Mouse (Mus musculus) v-Abl transformed pro-B cells (cell line): ENCODE measurements around the gene Dok5.

Source experiments
- in situ Hi-C, 2 experiments: fragments of 400-800 bp; cut with MboI; formaldehyde crosslinking; loops; one replicate each; pipeline ENCODE4 v1.15.1; 2025; ENCODE audit not compliant: unreplicated experiment in 2 of 2

Gene Dok5

DNA sequence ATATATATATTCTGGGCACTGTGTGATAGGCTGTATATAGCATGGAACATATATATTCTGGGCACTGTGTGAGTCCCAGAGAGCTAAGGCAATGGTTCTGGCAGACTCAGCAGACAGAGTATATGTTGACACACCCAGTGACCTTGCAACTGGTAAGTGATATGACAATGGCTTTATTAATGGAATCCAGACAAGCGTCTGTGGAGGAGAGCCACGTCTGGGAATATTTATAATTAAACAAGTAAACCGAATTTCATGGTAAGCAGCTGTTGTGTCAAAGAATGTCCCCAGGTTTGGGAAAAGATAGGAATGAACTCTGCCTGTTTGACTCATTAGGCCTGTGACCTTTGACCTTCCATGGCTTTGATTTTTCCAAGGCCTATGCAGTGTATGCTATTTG lies 2.8 kb downstream of the Dok5 start:
- in situ Hi-C loops, result no loop called here

DNA sequence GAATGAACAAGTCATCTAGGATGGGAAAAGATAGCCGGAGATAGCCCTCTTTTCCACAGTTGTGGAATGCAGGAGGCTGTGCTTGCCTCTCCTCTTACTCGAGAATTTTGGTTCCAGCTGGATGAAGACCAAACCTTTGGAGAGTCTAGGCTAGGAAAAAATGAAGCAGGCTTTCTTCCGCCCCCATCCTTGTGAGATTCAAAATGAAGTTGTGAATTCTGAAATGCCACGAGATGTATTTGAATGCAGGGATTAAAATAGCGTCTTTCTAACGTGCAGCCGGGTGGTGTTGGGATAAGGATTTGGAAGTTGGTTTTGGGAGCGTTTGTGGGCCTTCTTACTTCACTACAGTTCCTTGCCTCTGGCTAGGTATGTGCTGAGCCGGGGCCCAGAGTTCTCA lies 6.8 kb downstream of the Dok5 start:
- in situ Hi-C loops, result no loop called here

DNA sequence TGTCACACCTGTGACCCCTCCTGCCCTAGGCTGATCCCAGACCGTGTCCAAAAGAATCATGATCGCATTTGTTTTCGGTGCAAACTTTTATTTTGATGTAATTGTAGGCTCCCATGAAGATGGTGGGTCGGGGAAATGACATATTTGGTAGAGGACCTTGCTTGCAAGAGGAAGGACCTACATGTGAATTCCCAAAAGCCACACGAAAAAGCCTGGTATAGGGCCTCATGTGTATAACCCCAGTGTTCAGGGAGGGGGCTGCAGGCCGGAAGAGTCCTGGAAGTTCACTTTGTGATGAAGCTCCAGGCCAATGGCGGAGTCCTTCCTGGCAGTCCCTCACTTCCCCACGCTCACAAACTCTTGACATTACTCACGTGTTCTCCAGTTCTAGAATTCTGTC lies 7.3 kb downstream of the Dok5 start:
- in situ Hi-C loops, result no loop called here

DNA sequence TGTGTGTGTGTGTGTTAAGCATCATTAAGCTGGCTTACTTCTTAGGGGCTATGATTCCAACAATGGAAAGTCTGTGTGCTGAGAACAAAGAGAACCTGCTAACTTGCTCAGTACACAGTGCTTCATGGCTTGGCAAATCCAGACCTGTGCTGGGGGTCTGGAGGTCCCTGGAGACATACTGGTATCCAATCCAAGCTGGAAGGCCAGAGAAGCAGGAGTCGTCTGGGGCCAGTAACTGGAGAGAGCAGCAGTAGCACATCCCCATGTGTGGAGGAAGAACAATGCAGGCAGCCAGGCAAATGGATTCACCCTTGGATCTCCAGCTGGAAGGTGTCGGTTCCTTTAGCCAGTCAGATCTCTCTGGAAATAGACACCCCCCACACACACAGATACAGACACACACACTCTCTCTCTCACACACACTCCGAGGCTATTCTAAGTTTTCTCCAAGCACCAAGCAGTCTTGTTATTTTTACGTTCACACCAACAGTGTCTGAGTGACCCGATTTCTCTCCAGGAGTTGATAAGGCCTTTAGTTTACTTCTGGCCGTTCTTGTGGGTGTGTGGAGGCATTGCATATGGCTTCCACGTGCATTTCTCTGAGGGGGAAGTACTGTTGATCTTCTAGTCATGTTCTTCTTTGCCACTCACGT lies 8.2 kb downstream of the Dok5 start:
- in situ Hi-C loops, result no loop called here

DNA sequence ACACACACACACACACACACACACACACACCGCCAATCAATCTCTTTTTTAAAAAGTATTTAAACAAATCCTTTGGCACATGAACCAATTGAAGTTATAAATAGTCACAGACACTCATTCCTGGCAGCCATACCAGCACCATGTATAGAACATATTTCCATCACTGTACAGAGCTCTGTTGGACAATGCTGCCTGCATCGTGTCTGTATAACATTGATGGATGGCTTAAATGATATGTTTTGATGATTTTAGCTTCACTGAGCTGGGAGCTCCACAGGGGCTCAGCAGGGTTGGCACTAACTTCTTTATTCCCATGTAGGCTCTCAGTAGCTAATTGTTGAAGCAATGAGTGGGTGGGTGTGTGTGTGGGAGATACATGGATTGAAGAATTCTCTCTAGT lies 11.9 kb downstream of the Dok5 start:
- in situ Hi-C loops, result no loop called here

DNA sequence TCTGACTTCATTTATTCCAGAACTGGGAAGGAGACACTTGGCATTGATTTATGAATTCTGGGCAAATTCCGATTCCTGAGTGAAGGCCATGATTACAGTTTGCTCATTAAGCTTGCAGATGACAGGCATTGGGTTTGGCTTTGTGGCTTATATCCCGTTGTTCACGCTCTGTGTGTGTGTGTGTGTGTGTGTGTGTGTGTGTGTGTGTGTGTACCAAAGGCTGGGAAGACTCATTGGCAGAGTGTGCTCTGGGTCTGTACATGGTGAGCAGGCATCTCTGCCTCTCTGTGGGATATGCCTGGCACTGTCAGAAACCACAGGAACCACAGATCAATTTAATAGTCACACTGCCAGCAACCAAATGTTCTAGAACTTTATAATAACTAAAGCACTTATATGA lies 17.3 kb downstream of the Dok5 start:
- in situ Hi-C loops, result no loop called here

DNA sequence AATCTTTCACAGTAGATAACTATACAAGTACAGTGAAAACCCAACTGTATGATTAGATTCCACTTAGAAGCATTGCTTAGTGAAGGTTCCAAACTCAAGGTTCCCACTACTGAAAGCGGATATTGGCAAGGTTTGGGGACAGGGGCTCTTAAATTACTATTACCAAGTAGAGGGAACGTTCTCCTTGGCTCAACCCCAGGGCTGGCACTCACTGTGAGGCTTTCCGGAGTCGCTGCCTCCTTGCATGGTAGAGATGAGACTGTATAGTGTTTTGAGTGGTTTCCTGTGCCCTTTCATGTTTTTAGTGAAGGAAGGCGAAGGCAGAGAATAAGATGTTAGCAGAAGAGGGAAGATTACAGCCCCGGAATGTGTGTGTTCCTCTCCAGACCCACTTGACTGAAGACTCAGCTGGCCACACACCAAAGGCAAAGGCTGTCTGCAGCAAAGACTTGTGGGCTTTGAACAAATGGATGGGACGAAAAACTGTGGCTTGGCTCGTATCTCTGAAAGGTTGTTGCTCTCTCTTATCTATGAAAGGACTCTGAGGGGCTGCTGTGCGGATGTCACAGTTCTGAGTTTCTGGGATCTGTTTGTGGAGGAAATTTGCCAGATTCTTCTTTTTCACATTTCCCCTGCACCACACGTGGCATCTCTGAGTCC lies 20.7 kb downstream of the Dok5 start:
- in situ Hi-C loops, result no loop called here

DNA sequence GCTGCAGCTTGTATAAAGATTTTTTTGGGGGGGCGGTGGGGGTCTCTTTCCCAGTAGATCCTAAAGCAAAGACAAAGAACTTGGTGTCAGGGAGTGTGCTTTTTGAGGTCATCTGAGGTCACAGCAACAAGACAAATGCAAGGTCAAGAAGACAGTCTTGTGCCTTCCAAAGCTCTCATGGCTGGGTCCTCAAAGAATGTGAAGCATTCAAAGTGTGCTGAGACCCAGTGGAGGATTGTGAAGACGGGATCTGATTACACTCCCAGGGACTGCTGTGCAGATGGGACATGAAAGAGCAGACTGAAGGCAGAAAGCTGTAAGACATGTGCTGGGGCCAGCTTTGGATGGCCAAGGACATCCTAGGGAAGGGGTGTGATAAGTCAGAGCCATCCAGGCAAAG lies 24.2 kb downstream of the Dok5 start:
- in situ Hi-C loops, result no loop called here

DNA sequence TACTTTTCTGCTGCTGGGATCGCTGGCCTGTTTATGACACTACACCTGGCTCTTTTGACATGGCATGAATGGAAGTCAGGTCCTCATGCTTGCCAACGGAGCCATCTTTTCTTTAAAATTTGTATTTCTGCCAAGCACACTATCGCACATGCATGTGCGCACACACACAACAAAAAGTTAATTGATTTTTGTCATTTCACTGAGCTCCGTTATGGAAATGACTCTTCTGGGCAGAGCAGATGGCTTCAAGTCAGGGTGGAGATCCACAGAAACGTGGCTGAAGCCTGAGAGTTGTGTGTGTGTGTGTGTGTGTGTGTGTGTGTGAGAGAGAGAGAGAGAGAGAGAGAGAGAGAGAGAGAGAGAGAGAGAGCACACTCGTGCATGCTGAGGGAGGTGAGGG lies 25.1 kb downstream of the Dok5 start:
- in situ Hi-C loops, result no loop called here

DNA sequence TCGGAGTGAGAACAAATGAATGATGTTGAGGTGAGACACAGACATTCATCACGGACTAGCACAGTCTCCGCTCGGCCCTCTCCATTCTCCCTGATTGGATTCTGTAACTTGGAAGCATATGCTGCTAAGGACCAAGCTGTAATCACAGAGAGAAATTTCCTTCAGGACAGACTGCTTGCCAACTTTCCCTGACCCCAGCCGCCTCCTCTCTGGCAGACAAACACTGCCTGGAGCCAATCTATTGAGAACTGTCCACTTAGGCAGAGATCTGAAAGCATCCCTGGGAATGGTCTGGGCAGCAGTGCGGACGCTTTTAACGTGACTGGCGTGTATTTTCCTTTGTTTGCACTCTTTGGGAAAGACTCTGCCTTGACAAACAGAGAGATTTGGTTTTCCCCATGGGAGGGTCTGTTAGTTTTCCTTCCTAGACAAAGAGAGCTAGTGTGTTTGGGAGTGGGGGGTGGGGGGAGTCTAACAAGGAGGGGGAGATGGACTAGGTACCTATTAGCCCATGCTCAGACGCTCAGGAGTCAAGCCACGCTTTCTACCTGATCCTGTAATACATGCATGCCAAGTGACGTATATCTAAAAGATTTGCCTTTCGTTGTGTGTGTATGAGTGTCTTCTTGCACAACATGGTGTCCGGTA lies 25.7 kb downstream of the Dok5 start:
- in situ Hi-C loops, result no loop called here

DNA sequence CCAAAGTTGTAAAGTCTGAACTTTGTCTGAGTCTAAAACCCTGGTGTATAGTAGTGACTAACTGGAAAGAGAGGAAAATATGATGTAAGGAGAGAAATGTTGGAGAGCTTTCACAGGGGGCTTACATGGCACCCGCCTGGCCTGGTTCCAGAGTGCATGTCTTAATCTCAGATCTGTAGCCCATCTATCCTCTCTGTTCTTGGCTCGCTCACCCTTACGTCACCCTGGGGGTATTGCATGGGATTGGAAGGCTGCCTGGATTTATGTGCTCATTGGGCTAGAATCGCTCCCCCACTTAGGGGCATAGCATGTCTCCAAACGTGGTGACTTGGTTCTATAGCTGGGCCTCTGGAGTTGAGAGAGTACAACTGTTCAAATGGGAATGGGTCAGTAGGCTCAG lies 26.6 kb downstream of the Dok5 start:
- in situ Hi-C loops, result no loop called here

DNA sequence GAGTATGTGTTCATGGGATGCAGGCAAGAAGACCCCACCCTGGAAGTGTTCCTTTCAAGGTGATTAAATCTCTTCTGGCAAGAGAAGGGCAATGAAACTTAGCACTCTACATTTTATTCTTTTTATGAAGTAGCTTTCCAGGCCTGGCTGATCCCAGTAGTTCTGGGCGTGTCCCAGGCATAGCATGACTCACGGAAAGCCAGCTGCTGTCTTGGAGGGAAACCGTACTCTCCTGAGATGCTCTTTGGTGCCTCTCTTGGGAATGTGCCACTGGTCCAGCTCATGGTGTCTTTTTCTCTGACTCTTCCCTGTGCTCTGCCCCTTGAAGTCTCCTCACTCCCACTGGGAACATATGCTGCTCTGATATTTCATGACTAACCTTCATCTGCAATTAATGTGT lies 33.1 kb downstream of the Dok5 start:
- in situ Hi-C loops, result no loop called here

DNA sequence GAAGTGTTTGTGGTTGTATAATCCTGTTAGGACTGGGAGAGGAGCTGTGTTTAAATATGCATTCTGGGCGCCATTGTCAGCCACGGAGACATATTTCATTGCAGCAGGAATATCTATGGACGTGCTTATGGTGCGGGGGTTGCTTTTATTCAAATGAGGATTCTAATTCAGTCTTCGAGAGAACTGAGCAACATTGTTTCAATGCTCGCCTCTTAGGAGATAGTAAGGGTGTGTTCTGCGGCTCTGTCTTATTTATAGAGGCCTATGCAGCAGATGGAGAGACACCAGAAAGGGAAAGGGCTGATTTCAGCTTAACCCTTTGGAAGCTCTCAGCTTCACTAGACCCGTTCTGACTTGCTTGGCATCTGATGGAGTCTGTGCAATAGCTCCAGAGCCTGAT lies 35.6 kb downstream of the Dok5 start:
- in situ Hi-C loops, result no loop called here

DNA sequence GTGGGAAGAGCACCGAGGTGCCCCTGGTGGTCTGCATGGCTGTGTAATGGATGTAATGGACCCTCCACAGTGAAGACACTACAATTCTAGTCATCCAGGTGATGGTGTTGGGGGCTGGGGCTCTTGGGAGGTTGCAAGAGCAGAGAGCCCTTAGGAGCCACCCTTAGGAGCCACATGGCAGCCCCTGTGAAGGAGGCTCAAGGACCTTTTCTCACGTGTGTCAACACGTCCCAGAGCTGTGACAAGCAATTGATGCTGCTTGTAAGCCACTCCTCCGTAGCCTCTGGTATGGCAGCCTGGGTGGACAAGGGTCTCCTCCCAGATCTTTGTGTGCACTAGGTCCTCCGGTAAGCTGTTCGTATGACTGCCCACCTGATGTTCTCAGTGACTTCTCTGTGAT lies 37.1 kb downstream of the Dok5 start:
- in situ Hi-C loops, result no loop called here

DNA sequence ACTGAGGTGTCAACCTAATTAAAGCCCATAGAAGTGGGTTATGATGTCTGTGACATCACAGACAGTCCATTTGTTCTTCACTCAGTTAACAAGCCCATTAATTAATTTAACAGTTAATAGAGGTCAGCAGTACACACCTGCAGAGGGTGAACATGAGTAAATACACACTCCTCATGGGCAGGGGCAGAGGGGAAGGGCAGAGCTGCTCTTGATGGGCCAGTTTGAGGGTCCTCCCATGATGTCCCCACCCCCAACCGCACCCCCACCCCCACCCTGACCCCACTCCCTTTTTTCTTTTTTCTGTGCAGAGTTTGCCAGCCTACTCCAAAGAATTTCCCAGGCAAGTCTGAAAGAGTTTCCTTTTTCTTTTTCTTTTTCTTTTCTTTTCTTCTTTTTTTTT lies 39.9 kb downstream of the Dok5 start:
- in situ Hi-C loops, result no loop called here

DNA sequence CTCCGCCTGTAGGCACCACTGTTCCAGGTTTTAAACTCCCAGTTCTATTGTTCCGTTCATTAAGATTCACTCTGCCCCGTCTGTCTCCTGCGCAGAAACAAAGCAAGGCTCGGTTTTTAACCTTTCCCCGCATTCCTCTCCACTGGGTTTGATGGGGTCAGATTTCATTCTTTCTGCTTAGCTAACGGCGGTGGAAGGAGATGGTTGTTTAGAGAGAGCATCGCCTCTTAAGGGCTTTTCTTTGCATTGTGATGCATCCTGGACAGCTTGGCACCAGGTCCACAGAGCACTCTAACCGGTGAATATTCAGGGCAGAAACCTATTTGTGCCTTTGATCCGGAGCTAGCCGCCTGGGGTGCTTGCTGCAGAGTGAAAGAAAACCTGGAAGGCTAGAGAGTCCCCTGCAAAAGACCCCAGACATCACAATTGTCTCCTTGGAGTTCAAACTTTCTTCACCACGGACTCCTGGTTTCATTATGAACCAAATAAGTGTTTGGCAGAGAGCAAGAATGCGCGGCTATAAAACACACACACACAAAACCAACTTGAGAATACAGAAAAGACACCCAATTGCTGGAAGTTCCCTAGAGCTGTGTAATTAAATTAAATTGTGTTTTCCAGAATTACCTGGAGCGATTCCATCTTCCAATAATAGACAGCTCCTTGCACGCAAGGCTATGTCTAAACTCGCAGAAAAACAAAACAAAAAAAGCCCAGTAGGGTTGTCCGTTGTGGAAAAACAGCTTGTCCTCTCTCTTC lies 40.7 kb downstream of the Dok5 start:
- in situ Hi-C loops, result no loop called here

DNA sequence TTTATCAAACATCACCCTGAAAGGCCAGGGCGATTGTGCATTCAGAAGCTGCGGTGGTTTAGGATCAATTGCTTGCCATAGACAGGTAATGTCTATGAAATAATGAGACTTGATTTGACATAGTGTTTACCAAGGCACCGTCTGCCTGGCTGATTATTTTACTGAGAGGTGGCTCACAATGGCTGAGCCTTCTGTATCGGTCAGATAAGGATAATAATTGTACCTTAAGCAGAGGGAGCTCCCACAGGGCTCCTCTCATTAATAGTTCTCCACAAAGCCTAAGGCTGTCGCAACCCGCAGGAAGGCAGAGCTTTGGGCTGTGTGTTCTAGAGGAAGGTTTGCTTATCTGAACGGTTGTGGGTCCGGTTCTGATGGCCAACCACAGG lies 41.3 kb downstream of the Dok5 start:
- in situ Hi-C loops, result no loop called here

DNA sequence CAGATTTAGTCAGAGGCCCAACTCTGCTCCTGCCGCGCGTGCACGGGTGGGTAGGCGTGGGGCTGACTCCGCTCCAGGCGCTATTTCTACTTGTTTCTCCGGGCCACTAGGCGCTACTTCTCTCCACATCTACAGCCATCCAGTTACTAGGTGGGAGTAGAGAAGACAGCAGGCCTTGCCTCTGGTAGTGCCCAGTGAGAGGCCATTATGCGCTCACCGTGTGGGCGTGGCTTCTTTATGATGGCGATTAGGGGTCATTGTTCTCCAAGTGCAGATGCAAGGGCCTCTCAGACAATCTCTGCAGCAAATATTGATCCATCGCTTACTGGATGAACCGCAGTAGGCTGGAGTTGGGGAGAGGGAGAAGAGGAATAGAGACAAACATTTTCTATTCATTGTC lies 44.0 kb downstream of the Dok5 start:
- in situ Hi-C loops, result no loop called here

DNA sequence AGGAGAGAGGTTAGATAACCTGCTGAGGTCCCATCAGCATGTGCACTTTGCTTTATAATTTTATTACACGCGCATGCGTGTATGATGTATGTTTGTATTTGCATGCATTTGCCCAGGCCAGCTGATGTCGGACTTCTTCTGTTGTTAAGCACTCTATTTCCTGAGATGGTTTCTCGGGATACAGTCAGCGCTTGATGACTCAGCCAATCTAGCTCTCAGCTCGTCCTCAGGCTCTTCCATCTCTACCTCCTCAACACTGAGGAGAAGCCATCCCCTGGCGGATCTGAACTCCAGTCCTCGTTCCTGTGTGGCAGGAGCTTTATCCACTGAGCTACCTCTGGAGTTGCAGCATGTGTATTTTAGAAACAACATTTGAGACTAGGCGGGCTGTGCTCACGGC lies 44.5 kb downstream of the Dok5 start:
- in situ Hi-C loops, result no loop called here

DNA sequence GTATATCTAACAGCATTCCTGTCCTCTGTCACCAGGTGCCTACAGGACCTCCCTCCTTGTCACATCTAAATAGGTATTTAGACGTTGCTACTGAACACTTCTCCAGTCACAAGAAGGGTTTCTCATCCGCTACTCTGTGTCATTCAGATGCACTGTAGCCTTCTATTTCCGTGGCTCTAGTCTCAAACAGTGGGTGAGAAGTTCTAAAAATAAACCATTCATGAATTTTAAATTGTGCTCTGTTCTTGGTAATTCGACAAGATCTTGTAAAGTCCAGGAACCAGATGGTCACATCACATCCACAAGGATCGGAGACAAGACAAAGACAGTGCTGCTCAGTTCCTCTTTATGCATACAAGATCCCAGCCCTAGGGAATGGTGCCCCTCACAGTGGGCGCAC lies 46.0 kb downstream of the Dok5 start:
- in situ Hi-C loops, result no loop called here

DNA sequence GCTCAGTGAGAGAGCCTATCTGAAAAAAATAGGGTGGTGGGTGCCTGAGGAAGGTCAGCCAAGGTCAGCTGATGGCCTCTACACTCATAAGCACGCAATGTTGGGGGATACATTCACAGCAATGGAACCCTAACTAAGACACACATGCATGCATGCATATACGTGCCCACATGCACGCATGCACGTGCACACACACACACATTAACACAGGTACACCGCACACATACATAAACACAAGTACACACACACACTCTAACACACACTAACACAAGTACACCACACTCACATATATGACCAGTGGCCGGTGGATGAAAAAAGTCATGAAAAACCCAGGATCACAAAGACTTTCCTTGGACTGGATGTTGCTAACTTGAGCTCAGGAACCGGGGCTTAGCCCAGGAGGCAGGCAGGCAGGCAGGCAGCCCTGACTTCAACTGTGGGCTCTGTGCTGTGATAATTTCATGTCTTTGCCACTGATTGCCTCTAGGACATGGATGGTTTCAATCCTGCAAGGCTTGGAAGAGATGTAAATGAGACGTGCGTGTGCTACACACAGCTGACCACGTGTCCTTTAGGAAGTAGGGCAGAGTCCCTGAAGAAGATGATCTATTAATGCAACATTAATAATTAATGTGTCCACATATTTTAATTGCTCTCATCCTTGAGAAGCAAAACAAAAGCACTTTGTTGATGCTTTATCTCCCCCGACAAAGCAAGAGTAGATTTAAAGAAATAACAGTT lies 48.6 kb downstream of the Dok5 start:
- in situ Hi-C loops, result no loop called here
